Mouse (Mus musculus) heart, postnatal 0 days (tissue): ENCODE data around the gene Tagln3.

Source experiments
- CTCF ChIP-seq: IDR thresholded peaks from 2 replicates; pipeline ENCODE4 v1.5.1; 2016; ENCODE audit warnings: antibody characterized with exemption, control low read depth, low read depth
- EP300 ChIP-seq: IDR thresholded peaks from 2 replicates; pipeline ENCODE4 v1.6.1; 2016; ENCODE audit warnings: antibody characterized with exemption, low read depth

- no peak for TF ChIP-seq CTCF
- no peak for TF ChIP-seq EP300
These were observed 26.4 kb downstream of the Tagln3 start for GRCm38 (mm10) chr16:45697996-45698395.
